Mouse (Mus musculus): ENCODE results near the gene Klhl8.

DNA sequence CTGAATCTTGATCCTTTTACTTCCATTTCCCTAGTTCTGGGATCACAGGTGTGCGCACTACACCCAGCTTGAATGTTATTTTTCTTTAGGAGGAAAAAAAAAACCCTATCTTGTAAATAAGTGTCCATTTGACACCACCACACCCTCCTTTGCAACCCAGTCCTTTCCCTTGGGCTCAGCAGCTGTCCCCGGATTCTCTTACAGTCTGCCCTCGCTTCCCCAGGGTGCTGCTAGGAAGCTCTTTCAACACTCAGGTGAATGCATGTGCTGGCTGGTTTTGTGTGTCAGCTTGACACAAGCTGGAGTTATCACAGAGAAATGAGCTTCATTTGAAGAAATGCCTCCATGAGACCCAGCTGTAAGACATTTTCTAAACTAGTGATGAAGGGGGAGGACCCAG lies 7.2 kb upstream of the Klhl8 start:
- TF ChIP-seq CTCF (IDR thresholded peaks at IDR 0.05; ENCODE audit: insufficient read depth, low read depth, low read length), result no peak
- no peak for TF ChIP-seq POLR2A (IDR thresholded peaks at IDR 0.05; ENCODE audit: insufficient read depth, low read depth, low read length)
